In the genomic region with DNA sequence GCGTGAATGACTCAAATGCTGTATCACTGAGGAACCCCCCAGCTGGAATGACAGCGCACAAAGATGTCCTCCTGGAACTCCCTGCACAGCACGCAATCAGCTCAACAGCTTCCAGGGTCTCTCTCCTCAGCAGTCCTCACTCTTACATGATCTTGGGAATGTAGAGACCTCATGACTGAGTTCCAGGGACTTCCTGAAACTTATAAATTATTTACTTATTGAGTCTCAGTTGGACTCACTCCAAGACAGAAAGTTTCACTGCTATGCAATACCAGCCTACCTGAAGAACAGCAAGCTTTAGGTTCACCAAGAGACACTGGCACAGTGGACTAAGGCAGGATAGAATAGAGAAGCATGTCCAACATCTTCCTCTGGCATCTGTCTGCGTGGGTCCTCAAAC, we compare ENCODE assay signal across 21 mouse cellular contexts.
A peak's percentile ranks its signal among the peaks of the same experiment; 100 is the strongest.
DNase-seq lines count a peak whose midpoint lies in the region; ATAC-seq and TF ChIP-seq lines count a peak whose summit lies in the region.
"Had no signal": no experiment of that assay in that cellular context is flagged by ENCODE, and none has a peak within 500 bp of the region (broad histone marks: within the 10 kb centered on the region; RNA-seq: fewer than 3 reads in every experiment).

No protein-coding gene starts in this region.

- peak; percentile 8 to 48 for DNase-seq in kidney, adult 8-10 months
- no peak for DNase-seq in kidney, postnatal 10 days
- DNase-seq in kidney, adult 18-20 months = no peak
- DNase-seq in kidney, postnatal 0 days (ENCODE audit: low spot score) = no peak
- DNase-seq in embryo, embryonic 9.5 days (ENCODE audit: extremely low spot score) = no peak
- DNase-seq: adrenal gland, adult 2 months; adrenal gland, postnatal 10 days; adrenal gland, postnatal 25 days; cerebellum, adult 11 months; cerebellum, adult 18-20 months; cerebellum, adult 8-10 months; cerebellum, adult 9-11 months; cerebellum, postnatal 14 days; cerebellum, postnatal 36 days; embryo, embryonic 11 days had no signal

- H3K9ac ChIP-seq in kidney, embryonic 15.5 days = no peak overlapping the region
- H3K9ac ChIP-seq in kidney, postnatal 0 days (ENCODE audit: low read depth, low read length) = no peak overlapping the region
- H3K9ac ChIP-seq in kidney, embryonic 14.5 days (ENCODE audit: low read depth, low read length) = no peak overlapping the region
- H3K9ac ChIP-seq: embryonic facial prominence, embryonic 12.5 days; forebrain, embryonic 13.5 days; forebrain, embryonic 15.5 days had no signal

- no peaks in the 10 kb centered on the region for H3K9me3 ChIP-seq in kidney, embryonic 15.5 days (replicated peaks)
- H3K9me3 ChIP-seq in kidney, postnatal 0 days (replicated peaks; ENCODE audit: low read length) = no peaks in the 10 kb centered on the region
- no peaks in the 10 kb centered on the region for H3K9me3 ChIP-seq in kidney, embryonic 14.5 days (ENCODE audit: control insufficient read depth, low read length)
- H3K9me3 ChIP-seq: embryonic facial prominence, embryonic 10.5 days; embryonic facial prominence, embryonic 12.5 days; forebrain, embryonic 13.5 days; forebrain, embryonic 15.5 days had no signal

- H3K27ac ChIP-seq in kidney, embryonic 15.5 days = peak overlapping the region; percentile 23
- H3K27ac ChIP-seq in kidney, postnatal 0 days = 0 out of 2 replicates have a peak overlapping the region, but pooled peaks have one; percentile 1
- H3K27ac ChIP-seq in kidney, embryonic 14.5 days (ENCODE audit: low read depth, low read length) = no peak overlapping the region
- H3K27ac ChIP-seq: embryonic facial prominence, embryonic 10.5 days; embryonic facial prominence, embryonic 12.5 days; forebrain, embryonic 13.5 days; forebrain, embryonic 15.5 days had no signal

- no peak; the same call in 1 of the 2 replicates for ATAC-seq in kidney, embryonic 15.5 days (replicated peaks; ENCODE audit: low FRiP score)
- ATAC-seq in kidney, postnatal 0 days (replicated peaks; ENCODE audit: low FRiP score, low read depth) = peak; percentile 38; the same call in 1 of the 2 replicates
- no peak for ATAC-seq in kidney, embryonic 14.5 days (ENCODE audit: low FRiP score, low TSS enrichment)
- ATAC-seq: forebrain, embryonic 13.5 days; forebrain, embryonic 15.5 days had no signal

- no peaks in the 10 kb centered on the region for H3K27me3 ChIP-seq in kidney, embryonic 15.5 days
- H3K27me3 ChIP-seq in kidney, postnatal 0 days (ENCODE audit: insufficient read depth, low read length) = no peaks in the 10 kb centered on the region
- no peaks in the 10 kb centered on the region for H3K27me3 ChIP-seq in kidney, embryonic 14.5 days (ENCODE audit: control insufficient read depth, insufficient read depth, low read length)
- H3K27me3 ChIP-seq: embryonic facial prominence, embryonic 12.5 days; forebrain, embryonic 13.5 days; forebrain, embryonic 15.5 days had no signal

- H3K4me1 ChIP-seq in kidney, embryonic 15.5 days = 0 out of 2 replicates have a peak, but pooled peaks cover 3% of the 10 kb centered on the region
- H3K4me1 ChIP-seq in kidney, postnatal 0 days (replicated peaks; ENCODE audit: insufficient read depth, low read length) = peaks cover 5% of the 10 kb centered on the region; the same call in 1 of the 2 replicates
- H3K4me1 ChIP-seq in kidney, embryonic 14.5 days (ENCODE audit: control insufficient read depth, insufficient read depth, low read length) = 0 out of 2 replicates have a peak, but pooled peaks cover 2% of the 10 kb centered on the region
- H3K4me1 ChIP-seq: embryonic facial prominence, embryonic 10.5 days; embryonic facial prominence, embryonic 12.5 days; forebrain, embryonic 13.5 days; forebrain, embryonic 15.5 days had no signal

- WGBS in kidney, embryonic 15.5 days = 88% methylated on average over 4 of the region's 4 CpGs
- 74% methylated on average over 4 of the region's 4 CpGs for WGBS in kidney, postnatal 0 days
- 88% methylated on average over 4 of the region's 4 CpGs for WGBS in kidney, embryonic 14.5 days

- H3K4me2 ChIP-seq in kidney, embryonic 15.5 days = no peak overlapping the region
- H3K4me2 ChIP-seq in kidney, postnatal 0 days (ENCODE audit: low read length) = no peak overlapping the region
- H3K4me2 ChIP-seq in kidney, embryonic 14.5 days (replicated peaks; ENCODE audit: low read depth, low read length) = no peak overlapping the region
- H3K4me2 ChIP-seq: embryonic facial prominence, embryonic 12.5 days; forebrain, embryonic 13.5 days; forebrain, embryonic 15.5 days had no signal

- H3K36me3 ChIP-seq in kidney, embryonic 15.5 days = peaks cover 32% of the 10 kb centered on the region
- peaks cover 4% of the 10 kb centered on the region; the same call in 1 of the 2 replicates for H3K36me3 ChIP-seq in kidney, postnatal 0 days (ENCODE audit: insufficient read depth, low read length)
- no peaks in the 10 kb centered on the region; the same call in 1 of the 2 replicates for H3K36me3 ChIP-seq in kidney, embryonic 14.5 days (ENCODE audit: control insufficient read depth, insufficient read depth, low read length)
- H3K36me3 ChIP-seq: embryonic facial prominence, embryonic 10.5 days; embryonic facial prominence, embryonic 12.5 days; forebrain, embryonic 15.5 days had no signal

- no peak for TF ChIP-seq CTCF in kidney, postnatal 0 days (IDR thresholded peaks at IDR 0.05; ENCODE audit: low read depth)

- no peak overlapping the region for H3K4me3 ChIP-seq in kidney, embryonic 15.5 days (replicated peaks)
- H3K4me3 ChIP-seq in kidney, postnatal 0 days (replicated peaks; ENCODE audit: low read depth, low read length) = no peak overlapping the region
- no peak overlapping the region for H3K4me3 ChIP-seq in kidney, embryonic 14.5 days (ENCODE audit: low read length)
- H3K4me3 ChIP-seq: embryonic facial prominence, embryonic 10.5 days; embryonic facial prominence, embryonic 12.5 days; forebrain, embryonic 13.5 days; forebrain, embryonic 15.5 days had no signal

Comparison
In these comparisons a context has a peak if more than half of its experiments do, and no peak if none do; other contexts are left out.
1. DNase-seq: peak in kidney, adult 8-10 months (2 of 2); none in kidney, postnatal 10 days (single experiment), kidney, adult 18-20 months (single experiment), kidney, postnatal 0 days (single experiment) and embryo, embryonic 9.5 days (single experiment).